Mouse (Mus musculus): ENCODE measurements around the gene Adgra1.

Adgra1 gene

GRCm38 (mm10) chr7:139905661-139906060 is 71.7 kb downstream of the Adgra1 start:
- in situ Hi-C loops (cut with MboI, MseI): loop anchor here (5.0 kb wide), 2 partner anchors 92 to 157 kb away; no protein-coding TSS in a partner anchor

- in situ Hi-C loops (cut with MboI, MseI): loop anchor here (5.0 kb wide), 2 partner anchors 89 to 154 kb away; no protein-coding TSS in a partner anchor
Measured at GRCm38 (mm10) chr7:139908176-139908575, 74.2 kb downstream of the Adgra1 start.

DNA sequence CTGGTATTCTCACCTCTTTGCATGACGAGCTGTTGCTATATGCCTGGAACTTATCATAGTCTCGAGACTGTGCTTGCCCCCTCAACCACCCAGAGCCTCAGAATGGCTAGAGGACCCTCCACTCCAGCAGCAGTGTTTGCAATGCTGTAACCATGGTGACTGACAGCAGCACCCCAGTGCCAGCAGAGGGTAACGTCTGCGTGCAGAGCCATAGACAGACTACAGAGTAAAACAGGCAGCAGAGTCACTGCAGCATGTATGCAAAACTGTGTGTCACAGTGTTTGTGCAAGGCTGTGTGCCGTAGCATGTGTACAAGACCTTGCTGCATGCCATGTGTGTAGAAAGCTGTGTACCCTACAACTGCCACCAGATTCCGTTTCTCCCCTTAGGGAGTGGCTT is 75.5 kb downstream of the Adgra1 start:
- in situ Hi-C loops (cut with MboI, MseI): loop anchor here (5.0 kb wide), 2 partner anchors 88 to 153 kb away; no protein-coding TSS in a partner anchor

DNA sequence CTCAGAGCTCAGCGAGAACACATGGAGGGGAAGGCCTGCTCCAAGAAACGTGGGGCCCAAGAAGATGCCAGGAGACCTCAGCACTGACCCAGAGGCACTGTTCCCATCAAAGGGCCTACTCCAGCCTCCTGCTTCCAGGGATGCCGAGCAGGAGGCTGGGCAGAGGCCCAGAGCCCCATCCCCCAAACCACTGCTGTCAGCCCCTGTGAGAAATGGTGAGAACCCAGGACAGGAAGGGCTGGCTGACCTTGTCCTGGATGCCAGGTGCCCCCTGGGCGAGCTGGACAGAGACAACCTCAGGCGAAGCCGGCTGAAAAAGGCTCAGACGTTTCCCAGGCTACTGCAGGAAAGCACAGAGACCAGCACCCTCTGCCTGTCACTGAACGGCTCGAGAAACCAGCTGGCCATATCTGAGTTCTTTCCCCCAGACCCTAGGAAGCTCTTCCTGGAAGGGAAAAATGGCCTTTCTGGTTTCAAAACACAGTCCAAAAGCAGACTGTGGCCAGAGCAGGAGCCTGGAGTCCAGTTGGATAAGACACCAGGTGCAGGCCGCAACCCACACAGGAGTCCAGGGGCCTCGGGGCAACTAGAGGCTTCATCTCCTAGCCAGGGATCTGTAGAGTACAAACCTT is 76.3 kb downstream of the Adgra1 start:
- in situ Hi-C loops (cut with MboI, MseI): no loop called here

DNA sequence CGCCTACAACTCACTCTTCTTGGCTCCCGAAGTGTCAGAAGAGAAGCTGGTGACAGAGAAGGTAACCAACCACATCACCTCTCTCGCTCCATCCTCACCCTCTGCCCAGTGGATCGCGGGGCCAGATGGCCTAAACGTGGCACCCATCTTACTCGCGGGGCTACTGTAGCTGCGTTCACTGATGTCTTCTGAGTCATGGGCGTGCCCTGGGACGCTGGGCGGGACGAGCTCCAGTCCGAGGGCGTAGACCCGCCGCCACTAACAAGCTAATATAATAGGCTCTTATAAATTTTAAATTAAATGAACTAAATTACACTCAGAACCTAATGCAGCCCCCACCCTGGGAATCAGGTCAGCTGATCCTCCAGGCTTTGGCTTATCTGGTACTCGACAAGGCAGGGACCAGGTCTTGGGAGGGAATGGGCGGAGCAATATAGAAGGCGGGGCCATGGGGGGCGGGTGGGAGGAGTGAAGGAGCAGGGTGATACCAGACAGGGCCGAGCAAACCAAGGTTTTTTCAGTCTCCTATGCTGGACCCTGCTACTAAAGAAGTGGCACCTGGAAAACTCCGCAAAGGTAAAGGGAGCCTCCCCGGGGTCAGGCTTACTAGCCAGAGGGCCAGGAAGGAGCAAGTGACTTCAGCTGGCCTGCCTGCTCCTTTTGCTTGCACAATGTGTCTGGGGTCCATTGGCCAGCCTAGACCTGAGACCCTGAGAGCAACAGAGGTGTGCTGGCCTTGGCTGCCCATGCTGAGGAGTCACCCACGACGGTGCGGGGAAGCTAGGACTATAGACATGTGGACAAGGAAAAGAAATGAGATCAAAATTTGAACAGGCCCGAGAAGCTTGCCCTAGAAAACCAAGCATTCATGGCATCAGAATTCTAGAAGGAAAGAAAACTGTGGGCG is 80.4 kb downstream of the Adgra1 start:
- in situ Hi-C loops (cut with MboI, MseI): no loop called here

- in situ Hi-C loops (cut with MboI, MseI): no loop called here
Measured at GRCm38 (mm10) chr7:139915646-139916257, 81.8 kb downstream of the Adgra1 start.

- in situ Hi-C loops (cut with MboI, MseI): no loop called here
Measured at GRCm38 (mm10) chr7:139916345-139916744, 82.4 kb downstream of the Adgra1 start.

DNA sequence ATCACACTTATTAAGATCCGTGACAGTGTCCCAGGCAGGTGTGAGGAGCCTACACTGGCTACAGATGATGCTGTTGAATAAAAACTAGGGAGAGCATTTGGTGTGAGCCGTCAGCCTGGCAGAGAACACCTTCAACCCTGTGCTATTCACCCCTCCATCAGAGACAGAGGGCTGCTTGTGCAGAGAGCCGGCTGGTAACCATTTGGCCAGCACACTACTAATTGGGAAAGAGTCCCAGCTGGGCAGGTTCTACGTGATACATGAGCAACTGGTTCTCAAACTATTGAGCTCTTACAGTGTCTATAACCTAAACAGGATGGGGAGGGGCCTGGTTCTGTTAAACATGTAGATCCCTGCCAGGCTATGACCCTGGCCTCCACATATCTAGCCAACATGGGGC is 84.3 kb downstream of the Adgra1 start:
- in situ Hi-C loops (cut with MboI, MseI): no loop called here

All from T-helper 17 cell (primary cell).